Mouse (Mus musculus) midbrain, embryonic 10.5 days (tissue): ENCODE data around the gene Tm4sf4. TPM values are rescaled to one million over a fixed set of nuclear protein-coding genes. Genes with fewer than 3 reads are reported as not detected.
A peak's percentile ranks its signal among the peaks of the same experiment; 100 is the strongest.

Experiments used
- DNase-seq: peaks from one replicate; pipeline ENCODE4 v3.0.0-alpha.2; 2017; ENCODE audit warnings: low spot score
- H3K27ac ChIP-seq: fragments of 300-500 bp; sonication (generic); replicated peaks from 2 replicates; pipeline ENCODE4 v1.5.1; 2016; ENCODE audit warnings: mild to moderate bottlenecking
- H3K27me3 ChIP-seq: fragments of 300-500 bp; sonication (generic); 2 replicates; pipeline ENCODE4 v1.6.1; 2016; ENCODE audit warnings: low read depth, mild to moderate bottlenecking; ENCODE audit not compliant: poor library complexity, severe bottlenecking
- H3K36me3 ChIP-seq: fragments of 300-500 bp; sonication (generic); 2 replicates; pipeline ENCODE4 v1.6.1; 2016; ENCODE audit warnings: mild to moderate bottlenecking, moderate library complexity
- H3K4me1 ChIP-seq: fragments of 300-500 bp; sonication (generic); 2 replicates; pipeline ENCODE4 v1.6.1; 2016
- H3K4me3 ChIP-seq: fragments of 300-500 bp; sonication (generic); 2 replicates; pipeline ENCODE4 v1.5.1; 2016; ENCODE audit warnings: mild to moderate bottlenecking, moderate library complexity
- H3K9me3 ChIP-seq: fragments of 300-500 bp; sonication (generic); replicated peaks from 2 replicates; pipeline ENCODE4 v1.6.1; 2016; ENCODE audit warnings: mild to moderate bottlenecking
- WGBS: fragments of 180-500 bp; shearing (Covaris S2); methylation state at CpG from one replicate; pipeline ENCODE4 v1.1.7; 2016; 5-methylcytosine and 5-hydroxymethylcytosine counted together
- polyA plus RNA-seq: library from polyadenylated mRNA; unstranded; fragments of >200 nt; fragmentation: Nextera tagmentation; extraction: Ambion mirVana; gene quantifications from 2 replicates; pipeline ENCODE4 v1.2.1, GENCODE M21; 2016

The Tm4sf4 gene
- polyA plus RNA-seq, 1 experiment from 2014 or later, result not detected

- WGBS, result 69% methylated on average over 3 of the region's 3 CpGs
- Histone ChIP-seq H3K4me3 (no peak overlapping the region), H3K4me1 (no peaks in the 10 kb centered on the region), H3K27me3 (no peaks in the 10 kb centered on the region), H3K36me3 (no peaks in the 10 kb centered on the region), H3K9me3 (no peaks in the 10 kb centered on the region), H3K27ac (no peak overlapping the region)
- DNase-seq, result no peak
Measured at GRCm38 (mm10) chr3:57445706-57446105, 20.6 kb downstream of the Tm4sf4 start.

- H3K36me3 ChIP-seq, result no peaks in the 10 kb centered on the region
- H3K4me1 ChIP-seq, result no peaks in the 10 kb centered on the region
- H3K9me3 ChIP-seq, result no peaks in the 10 kb centered on the region
- no peak overlapping the region for H3K4me3 ChIP-seq
- no peaks in the 10 kb centered on the region for H3K27me3 ChIP-seq
- H3K27ac ChIP-seq, result no peak overlapping the region
- DNase-seq, result no peak
- WGBS, result 52% methylated on average over 1 of the region's 1 CpGs
Measured at GRCm38 (mm10) chr3:57447889-57448288, 22.8 kb downstream of the Tm4sf4 start.

DNA sequence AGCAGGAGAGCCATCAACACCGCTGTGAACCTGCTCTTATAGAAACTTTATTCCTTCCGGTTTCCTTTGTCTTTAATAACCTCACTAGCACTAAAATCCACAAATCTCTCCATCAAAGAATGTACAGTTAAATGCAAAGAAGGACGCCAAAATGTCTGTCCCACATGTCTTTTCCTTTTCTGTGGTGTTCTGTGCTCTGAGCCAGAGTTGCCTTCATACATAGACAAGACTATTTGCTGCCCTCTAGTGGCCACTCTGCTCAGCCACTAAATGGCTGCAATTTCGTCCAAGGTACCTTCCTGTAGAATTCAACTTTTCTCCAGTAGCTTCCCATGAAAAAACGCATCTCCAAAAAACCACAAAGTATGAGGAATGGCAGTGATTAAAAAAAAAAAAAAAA is 23.3 kb downstream of the Tm4sf4 start:
- no peaks in the 10 kb centered on the region for H3K9me3 ChIP-seq
- WGBS, result 37% methylated on average over 5 of the region's 5 CpGs
- H3K36me3 ChIP-seq, result no peaks in the 10 kb centered on the region
- peak; percentile 67 for DNase-seq
- no peak overlapping the region for H3K27ac ChIP-seq
- no peak overlapping the region for H3K4me3 ChIP-seq
- no peaks in the 10 kb centered on the region for H3K4me1 ChIP-seq
- no peaks in the 10 kb centered on the region for H3K27me3 ChIP-seq

- no peak overlapping the region for H3K4me3 ChIP-seq
- no peak overlapping the region for H3K27ac ChIP-seq
- H3K27me3 ChIP-seq, result no peaks in the 10 kb centered on the region
- no peaks in the 10 kb centered on the region for H3K4me1 ChIP-seq
- no peaks in the 10 kb centered on the region for H3K9me3 ChIP-seq
- H3K36me3 ChIP-seq, result peaks cover 32% of the 10 kb centered on the region
- WGBS, result 81% methylated on average over 11 of the region's 11 CpGs
- DNase-seq, result no peak
Measured at GRCm38 (mm10) chr3:57458652-57459051, 33.5 kb downstream of the Tm4sf4 start.

GRCm38 (mm10) chr3:57463302-57463701 is 38.2 kb downstream of the Tm4sf4 start:
- 89% methylated on average over 4 of the region's 4 CpGs for WGBS
- no peak for DNase-seq

DNA sequence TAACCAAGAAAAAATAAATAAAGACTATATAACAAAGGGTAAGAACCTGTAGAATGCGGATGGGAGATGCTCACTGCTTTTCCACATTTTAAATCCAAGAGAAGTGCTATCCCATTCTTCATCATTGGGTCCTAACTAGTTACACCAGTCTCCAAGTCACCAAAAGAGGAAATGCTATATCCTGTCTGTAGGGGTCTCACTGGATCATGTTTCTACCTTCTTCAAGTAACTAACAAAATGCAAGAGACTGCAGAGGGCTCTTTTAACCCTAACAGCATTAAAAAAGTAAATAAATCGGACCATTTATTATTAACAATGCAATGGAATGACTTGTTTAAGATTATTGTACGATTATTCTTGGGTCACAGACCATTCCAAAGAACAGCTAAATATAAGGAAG is 41.2 kb downstream of the Tm4sf4 start:
- H3K9me3 ChIP-seq, result no peaks in the 10 kb centered on the region
- DNase-seq, result no peak
- H3K4me3 ChIP-seq, result no peak overlapping the region
- H3K4me1 ChIP-seq, result peaks cover 13% of the 10 kb centered on the region
- H3K36me3 ChIP-seq, result peaks cover 14% of the 10 kb centered on the region
- H3K27me3 ChIP-seq, result no peaks in the 10 kb centered on the region
- H3K27ac ChIP-seq, result no peak overlapping the region
- 63% methylated on average over 3 of the region's 3 CpGs for WGBS

More at GRCm38 (mm10) chr3:57463302-57463701, 38.2 kb downstream of the Tm4sf4 start:
- Histone ChIP-seq H3K27ac (no peak overlapping the region), H3K27me3 (no peaks in the 10 kb centered on the region), H3K36me3 (peaks cover 32% of the 10 kb centered on the region), H3K4me1 (no peaks in the 10 kb centered on the region), H3K9me3 (no peaks in the 10 kb centered on the region), H3K4me3 (no peak overlapping the region)

DNA sequence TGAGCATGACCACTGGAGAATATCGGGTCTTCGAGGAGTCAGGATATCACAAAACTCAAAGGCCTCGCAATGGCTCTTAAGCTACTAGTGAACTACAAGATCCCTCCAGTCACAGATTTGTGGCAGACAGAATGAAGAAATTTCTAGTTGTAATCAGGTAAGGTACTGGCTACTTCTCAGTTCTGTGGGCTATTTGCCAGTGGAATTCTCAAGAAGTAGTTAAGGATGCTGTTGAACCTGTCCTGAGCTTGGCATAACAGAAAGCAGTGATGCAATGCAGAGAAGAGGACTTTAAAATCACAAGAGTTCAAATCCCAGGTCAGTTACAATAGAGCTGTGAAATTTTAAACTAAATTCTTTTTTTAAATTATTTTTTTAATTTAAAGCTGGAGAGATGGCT is 44.2 kb downstream of the Tm4sf4 start:
- Histone ChIP-seq H3K9me3 (no peaks in the 10 kb centered on the region), H3K27me3 (no peaks in the 10 kb centered on the region), H3K4me1 (peaks cover 42% of the 10 kb centered on the region), H3K4me3 (no peak overlapping the region), H3K36me3 (no peaks in the 10 kb centered on the region), H3K27ac (no peak overlapping the region)
- WGBS, result 95% methylated on average over 3 of the region's 3 CpGs
- DNase-seq, result no peak

DNA sequence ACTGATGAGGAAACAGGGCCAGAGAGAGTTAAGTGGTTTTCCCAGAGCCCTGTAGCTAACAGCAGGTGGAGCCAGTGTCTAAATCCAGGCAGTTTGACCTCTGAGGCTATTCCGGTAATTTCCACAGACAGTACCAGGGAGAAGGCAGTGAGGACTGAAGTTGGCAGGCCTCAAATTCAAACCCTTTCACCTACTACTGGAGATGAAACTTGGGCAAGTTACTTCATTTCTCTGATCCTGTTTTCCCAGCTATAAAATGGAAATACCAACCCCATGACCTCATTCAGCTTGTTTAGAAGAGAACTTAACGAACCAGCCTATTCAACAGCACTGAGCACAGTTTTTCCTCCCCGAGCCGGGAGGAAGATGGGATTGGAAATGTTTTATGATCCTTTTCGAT is 45.2 kb downstream of the Tm4sf4 start:
- Histone ChIP-seq H3K27ac (peak overlapping the region; percentile 81), H3K9me3 (no peaks in the 10 kb centered on the region), H3K27me3 (no peaks in the 10 kb centered on the region), H3K4me3 (no peak overlapping the region), H3K4me1 (peaks cover 45% of the 10 kb centered on the region), H3K36me3 (no peaks in the 10 kb centered on the region)
- DNase-seq, result peak; percentile 34
- 20% methylated on average over 5 of the region's 5 CpGs for WGBS

DNA sequence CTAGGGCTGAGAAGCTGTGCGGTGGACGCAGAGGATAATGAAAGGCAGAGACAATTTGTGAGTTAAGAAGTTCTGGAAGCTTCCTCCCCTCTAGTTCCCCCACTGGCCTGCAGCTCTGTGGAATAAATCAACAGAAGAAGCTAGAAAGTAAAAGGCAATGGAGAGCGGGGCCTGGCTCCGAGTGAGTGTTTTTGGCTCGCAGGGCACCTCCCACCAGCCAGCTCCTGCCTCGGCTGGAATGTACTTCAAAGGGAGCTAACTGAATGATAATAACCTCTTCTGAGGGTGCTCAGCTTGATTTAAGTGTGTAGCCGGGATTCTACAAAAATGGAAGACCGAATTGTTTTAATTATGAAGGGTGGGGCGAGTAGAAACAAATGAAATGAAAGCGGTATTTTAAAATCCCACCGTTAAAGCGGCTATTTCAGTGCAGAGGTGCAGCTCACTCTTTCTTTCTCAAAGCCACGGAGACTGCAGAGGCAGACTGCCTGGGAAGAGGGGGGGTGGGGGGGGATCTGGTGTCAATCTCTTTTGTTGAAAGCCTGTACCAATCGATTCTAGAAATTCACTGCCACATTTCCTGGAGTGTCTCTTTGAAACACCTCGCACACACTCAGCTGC is 46.0 kb downstream of the Tm4sf4 start:
- peaks cover 45% of the 10 kb centered on the region for H3K4me1 ChIP-seq
- H3K36me3 ChIP-seq, result peaks cover 2% of the 10 kb centered on the region; the same call in 1 of the 2 replicates
- WGBS, result 2% methylated on average over 15 of the region's 15 CpGs
- H3K4me3 ChIP-seq, result peak overlapping the region; percentile 31
- DNase-seq, result peak; percentile 71
- no peaks in the 10 kb centered on the region for H3K9me3 ChIP-seq
- H3K27ac ChIP-seq, result peak overlapping the region; percentile 81
- no peaks in the 10 kb centered on the region for H3K27me3 ChIP-seq

DNA sequence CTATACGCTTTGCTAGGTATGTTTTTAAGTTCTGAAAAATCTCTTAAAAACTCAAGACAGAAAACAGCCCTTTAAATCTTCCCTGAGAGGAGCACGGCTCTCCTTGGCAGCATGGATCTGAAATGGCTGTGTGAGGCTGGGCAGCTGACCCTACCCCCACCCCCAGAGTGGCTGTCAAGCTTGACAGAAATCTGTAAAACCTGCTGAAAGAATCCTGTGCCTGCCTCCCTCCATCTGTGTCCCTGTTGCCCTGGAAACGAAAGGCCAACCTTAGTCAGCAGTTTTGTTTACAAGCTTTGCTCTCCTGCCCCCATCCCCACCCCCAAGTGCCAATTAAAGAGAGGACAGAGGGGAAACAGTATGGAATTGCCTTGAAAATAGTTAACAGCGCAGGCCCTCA is 47.3 kb downstream of the Tm4sf4 start:
- WGBS, result 38% methylated on average over 4 of the region's 4 CpGs
- peaks cover 45% of the 10 kb centered on the region for H3K4me1 ChIP-seq
- H3K36me3 ChIP-seq, result peaks cover 12% of the 10 kb centered on the region
- H3K4me3 ChIP-seq, result no peak overlapping the region
- H3K27me3 ChIP-seq, result no peaks in the 10 kb centered on the region
- H3K27ac ChIP-seq, result peak overlapping the region; percentile 81
- H3K9me3 ChIP-seq, result no peaks in the 10 kb centered on the region
- DNase-seq, result peak; percentile 76

DNA sequence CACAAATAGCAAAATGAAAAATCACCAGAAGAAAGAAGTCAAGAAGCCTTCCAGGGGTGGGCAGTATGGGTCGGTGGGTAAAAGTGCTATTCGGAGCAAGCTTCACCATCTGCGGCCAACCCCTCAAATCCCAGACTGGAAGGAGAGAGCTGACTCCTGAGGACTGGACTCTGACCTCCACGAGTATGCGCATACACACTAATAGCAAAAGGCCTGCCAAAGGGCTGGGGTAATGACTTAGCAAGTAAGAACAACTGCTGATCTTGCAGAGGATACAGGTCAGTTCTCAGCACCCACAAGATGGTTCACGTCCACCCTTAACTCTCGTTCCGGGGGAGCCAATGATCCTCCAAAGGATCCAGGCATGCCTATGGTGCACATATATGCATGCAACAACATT is 49.3 kb downstream of the Tm4sf4 start:
- Histone ChIP-seq H3K4me3 (no peak overlapping the region), H3K27ac (no peak overlapping the region), H3K9me3 (no peaks in the 10 kb centered on the region), H3K36me3 (peaks cover 12% of the 10 kb centered on the region), H3K27me3 (no peaks in the 10 kb centered on the region), H3K4me1 (peaks cover 45% of the 10 kb centered on the region)
- DNase-seq, result no peak
- WGBS, result 93% methylated on average over 8 of the region's 8 CpGs

GRCm38 (mm10) chr3:57480640-57481039 is 55.5 kb downstream of the Tm4sf4 start:
- no peaks in the 10 kb centered on the region for H3K4me1 ChIP-seq
- H3K27me3 ChIP-seq, result no peaks in the 10 kb centered on the region
- no peak overlapping the region for H3K27ac ChIP-seq
- H3K36me3 ChIP-seq, result peaks cover 12% of the 10 kb centered on the region
- no peak overlapping the region for H3K4me3 ChIP-seq
- WGBS, result 86% methylated on average over 4 of the region's 4 CpGs
- DNase-seq, result no peak
- H3K9me3 ChIP-seq, result no peaks in the 10 kb centered on the region

GRCm38 (mm10) chr3:57481981-57482380 is 56.9 kb downstream of the Tm4sf4 start:
- 92% methylated on average over 5 of the region's 5 CpGs for WGBS
- Histone ChIP-seq H3K9me3 (no peaks in the 10 kb centered on the region), H3K27me3 (no peaks in the 10 kb centered on the region)

DNA sequence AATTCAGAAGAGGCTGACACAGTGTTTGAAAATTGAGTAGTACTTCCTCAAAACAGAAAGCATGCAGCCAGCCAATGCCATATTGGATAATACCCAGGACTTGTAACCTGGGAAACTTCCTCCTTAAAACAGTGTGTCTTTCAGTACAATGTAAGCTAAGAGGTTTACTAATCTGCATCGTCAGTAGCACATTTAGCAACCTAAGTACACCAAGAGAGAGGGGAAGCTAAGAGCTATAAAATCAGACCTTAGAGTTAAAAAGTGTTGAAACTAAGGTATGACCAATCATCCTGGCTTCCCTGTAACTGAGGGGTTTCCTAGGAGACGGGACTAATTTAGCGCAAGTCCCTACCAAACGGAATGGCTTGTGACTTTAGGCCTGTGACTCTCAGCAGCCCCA is 61.0 kb downstream of the Tm4sf4 start:
- Histone ChIP-seq H3K27ac (no peak overlapping the region), H3K27me3 (no peaks in the 10 kb centered on the region), H3K9me3 (no peaks in the 10 kb centered on the region), H3K4me3 (no peak overlapping the region), H3K4me1 (no peaks in the 10 kb centered on the region), H3K36me3 (no peaks in the 10 kb centered on the region)
- no peak for DNase-seq
- WGBS, result 93% methylated on average over 4 of the region's 4 CpGs

More at GRCm38 (mm10) chr3:57481981-57482380, 56.9 kb downstream of the Tm4sf4 start:
- peaks cover 4% of the 10 kb centered on the region for H3K36me3 ChIP-seq
- no peaks in the 10 kb centered on the region for H3K4me1 ChIP-seq
- no peak overlapping the region for H3K4me3 ChIP-seq
- no peak for DNase-seq
- H3K27ac ChIP-seq, result no peak overlapping the region
